Mouse (Mus musculus) hindbrain, embryonic 16.5 days (tissue): ENCODE data around the gene Zfp961. TPM values are rescaled to one million over a fixed set of nuclear protein-coding genes. Genes with fewer than 3 reads are reported as not detected.
A peak's percentile ranks its signal among the peaks of the same experiment; 100 is the strongest.

Experiments used
- ATAC-seq: fragments of 200-750 bp; cut with Nextera tagmentation; 2 replicates; pipeline ENCODE4 v1.8.0; 2017; ENCODE audit warnings: moderate TSS enrichment, moderate library complexity
- H3K27ac ChIP-seq: fragments of 300-500 bp; sonication (generic); 2 replicates; pipeline ENCODE4 v1.5.1; 2014; ENCODE audit warnings: low read depth, mild to moderate bottlenecking, control low read depth, low read length, moderate library complexity
- H3K27me3 ChIP-seq: fragments of 300-500 bp; sonication (generic); replicated peaks from 2 replicates; pipeline ENCODE4 v1.6.1; 2014; ENCODE audit warnings: low read length; ENCODE audit not compliant: control insufficient read depth, insufficient read depth
- H3K36me3 ChIP-seq: fragments of 300-500 bp; sonication (generic); 2 replicates; pipeline ENCODE4 v1.6.1; 2014; ENCODE audit warnings: mild to moderate bottlenecking, low read length, moderate library complexity, mixed read lengths; ENCODE audit not compliant: control insufficient read depth, insufficient read depth
- H3K4me1 ChIP-seq: fragments of 300-500 bp; sonication (generic); 2 replicates; pipeline ENCODE4 v1.6.1; 2014; ENCODE audit warnings: low read depth, low read length; ENCODE audit not compliant: control insufficient read depth, insufficient read depth
- H3K4me2 ChIP-seq: fragments of 300-500 bp; sonication (generic); 2 replicates; pipeline ENCODE4 v1.6.1; 2014; ENCODE audit warnings: mild to moderate bottlenecking, low read length, control low read depth, moderate library complexity
- H3K4me3 ChIP-seq: fragments of 300-500 bp; sonication (generic); 2 replicates; pipeline ENCODE4 v1.5.1; 2014; ENCODE audit warnings: mild to moderate bottlenecking, low read length, control low read depth, moderate library complexity
- H3K9ac ChIP-seq: fragments of 300-500 bp; sonication (generic); 2 replicates; pipeline ENCODE4 v1.6.1; 2014; ENCODE audit warnings: low read depth, mild to moderate bottlenecking, control low read depth, low read length, moderate library complexity
- H3K9me3 ChIP-seq: fragments of 300-500 bp; sonication (generic); 2 replicates; pipeline ENCODE4 v1.6.1; 2014; ENCODE audit warnings: mild to moderate bottlenecking, low read length, moderate library complexity; ENCODE audit not compliant: control insufficient read depth
- WGBS: fragments of 180-500 bp; shearing (Covaris S2); extraction: QIAGEN DNeasy Blood & Tissue Kit; methylation state at CpG from one replicate; pipeline ENCODE4 v1.1.7; 2014; 5-methylcytosine and 5-hydroxymethylcytosine counted together
- polyA plus RNA-seq: library from polyadenylated mRNA; unstranded; fragments of >200 nt; fragmentation: Nextera tagmentation; extraction: Ambion mirVana; gene quantifications from 2 replicates; pipeline ENCODE4 v1.2.1, GENCODE M21; 2015

Gene Zfp961
- polyA plus RNA-seq, 1 experiment from 2014 or later = 16.8 TPM

DNA sequence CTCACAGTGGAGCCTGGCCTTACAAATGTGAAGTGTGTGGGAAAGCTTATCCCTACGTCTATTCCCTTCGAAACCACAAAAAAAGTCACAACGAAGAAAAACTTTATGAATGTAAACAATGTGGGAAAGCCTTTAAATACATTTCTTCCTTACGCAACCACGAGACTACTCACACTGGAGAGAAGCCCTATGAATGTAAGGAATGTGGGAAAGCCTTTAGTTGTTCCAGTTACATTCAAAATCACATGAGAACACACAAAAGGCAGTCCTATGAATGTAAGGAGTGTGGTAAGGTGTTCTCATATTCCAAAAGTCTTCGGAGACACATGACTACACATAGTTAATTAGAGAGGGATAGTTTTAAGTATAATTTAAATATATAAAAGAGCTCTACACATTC, 17.8 kb downstream of the Zfp961 start:
- Histone ChIP-seq H3K4me3 (no peak overlapping the region), H3K27ac (no peak overlapping the region), H3K36me3 (peaks cover 22% of the 10 kb centered on the region), H3K4me2 (no peak overlapping the region), H3K4me1 (no peaks in the 10 kb centered on the region), H3K9me3 (no peaks in the 10 kb centered on the region), H3K27me3 (no peaks in the 10 kb centered on the region), H3K9ac (no peak overlapping the region)
- no peak for ATAC-seq
- WGBS = 87% methylated on average over 6 of the region's 6 CpGs

DNA sequence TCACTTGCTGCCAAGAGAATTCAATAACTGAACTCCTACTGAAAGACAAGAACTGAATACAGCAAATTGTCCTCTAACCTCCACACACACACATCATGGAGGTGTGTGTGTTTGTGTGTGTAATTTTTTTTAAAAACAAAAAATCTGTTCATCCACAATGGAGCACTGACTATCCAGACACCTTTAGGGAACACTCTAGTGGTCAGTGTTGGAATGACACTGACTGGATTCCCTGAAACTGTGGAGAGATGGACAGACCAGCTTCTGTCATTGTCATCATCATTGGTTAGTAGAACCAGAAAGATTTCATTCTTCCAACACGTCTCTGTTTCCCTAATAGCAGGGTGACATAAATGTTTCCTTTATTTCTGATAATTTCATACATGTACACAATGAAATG, 21.1 kb downstream of the Zfp961 start:
- Histone ChIP-seq H3K4me3 (no peak overlapping the region), H3K27ac (no peak overlapping the region), H3K4me2 (no peak overlapping the region), H3K9me3 (no peaks in the 10 kb centered on the region), H3K36me3 (peaks cover 6% of the 10 kb centered on the region), H3K9ac (no peak overlapping the region), H3K27me3 (no peaks in the 10 kb centered on the region), H3K4me1 (no peaks in the 10 kb centered on the region)
- ATAC-seq = no peak
- 65% methylated on average over 1 of the region's 1 CpGs for WGBS

DNA sequence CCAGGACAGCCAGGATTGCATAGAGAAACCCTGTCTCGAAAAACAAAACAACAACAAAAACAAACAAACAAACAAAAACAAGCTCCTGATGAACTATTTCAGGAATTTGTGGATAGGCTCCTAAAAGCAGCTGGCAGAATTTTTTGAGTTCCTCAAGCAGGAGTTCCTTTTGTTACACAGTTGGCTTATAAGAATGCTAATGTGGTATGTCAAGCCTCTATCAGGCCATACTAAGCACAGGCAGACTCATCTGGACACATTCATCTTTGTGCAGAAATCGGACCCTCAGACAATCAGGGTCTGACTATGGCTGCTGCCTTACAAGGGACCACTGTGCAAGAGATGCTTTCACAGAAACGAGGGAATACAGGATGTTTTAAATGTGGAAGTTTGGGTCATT, 23.4 kb downstream of the Zfp961 start:
- no peak overlapping the region for H3K27ac ChIP-seq
- H3K27me3 ChIP-seq = no peaks in the 10 kb centered on the region
- no peak for ATAC-seq
- H3K9ac ChIP-seq = no peak overlapping the region
- H3K4me1 ChIP-seq = no peaks in the 10 kb centered on the region
- WGBS = 76% methylated on average over 3 of the region's 3 CpGs
- H3K4me2 ChIP-seq = no peak overlapping the region
- H3K36me3 ChIP-seq = no peaks in the 10 kb centered on the region
- H3K9me3 ChIP-seq = no peaks in the 10 kb centered on the region
- no peak overlapping the region for H3K4me3 ChIP-seq

DNA sequence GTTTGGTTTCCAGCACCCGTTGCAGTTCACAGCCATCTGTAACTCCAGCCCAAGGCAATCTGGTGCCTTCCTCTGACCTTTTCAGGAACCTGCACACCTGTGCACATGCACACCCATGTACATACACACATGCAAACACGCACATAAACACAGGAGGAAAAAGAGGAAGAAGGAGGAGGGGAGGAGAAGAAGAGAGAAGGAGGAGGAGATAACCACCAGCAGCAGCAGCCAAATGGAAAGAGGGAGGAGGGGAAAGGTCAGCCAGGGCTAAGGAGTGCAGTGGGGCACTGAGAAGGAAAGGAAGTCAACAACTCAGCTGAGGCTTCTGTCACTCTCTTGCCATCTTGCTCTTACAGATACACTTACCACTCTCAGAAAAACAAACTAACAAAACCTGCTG, 30.2 kb downstream of the Zfp961 start:
- H3K9ac ChIP-seq = no peak overlapping the region
- 76% methylated on average over 2 of the region's 2 CpGs for WGBS
- no peak overlapping the region for H3K27ac ChIP-seq
- no peaks in the 10 kb centered on the region for H3K9me3 ChIP-seq
- no peaks in the 10 kb centered on the region for H3K4me1 ChIP-seq
- ATAC-seq = no peak
- H3K4me2 ChIP-seq = no peak overlapping the region
- no peaks in the 10 kb centered on the region for H3K36me3 ChIP-seq
- H3K4me3 ChIP-seq = no peak overlapping the region
- no peaks in the 10 kb centered on the region for H3K27me3 ChIP-seq

DNA sequence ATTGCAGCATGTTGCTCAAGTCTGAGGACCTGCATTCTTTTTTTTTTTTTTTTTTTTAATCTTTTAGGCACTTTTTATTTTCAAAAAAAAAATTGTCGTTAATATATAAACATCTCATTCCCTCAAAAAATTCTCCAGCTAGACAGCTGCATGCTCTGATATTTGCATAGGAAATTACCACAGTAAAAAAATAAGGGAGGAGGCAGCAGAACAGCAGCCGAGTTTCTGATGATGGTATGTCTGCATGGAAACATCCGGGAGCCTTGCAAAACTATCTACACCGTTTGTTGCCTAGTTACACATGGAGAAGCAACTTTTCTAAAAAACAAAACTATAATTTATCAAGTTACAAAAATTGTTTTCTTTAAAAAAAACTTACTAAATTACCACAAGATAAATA, 30.6 kb downstream of the Zfp961 start:
- H3K4me2 ChIP-seq = no peak overlapping the region
- H3K9ac ChIP-seq = no peak overlapping the region
- H3K27me3 ChIP-seq = no peaks in the 10 kb centered on the region
- no peaks in the 10 kb centered on the region for H3K4me1 ChIP-seq
- no peak for ATAC-seq
- H3K36me3 ChIP-seq = no peaks in the 10 kb centered on the region
- no peak overlapping the region for H3K4me3 ChIP-seq
- H3K27ac ChIP-seq = no peak overlapping the region
- H3K9me3 ChIP-seq = no peaks in the 10 kb centered on the region
- WGBS = 81% methylated on average over 4 of the region's 4 CpGs

DNA sequence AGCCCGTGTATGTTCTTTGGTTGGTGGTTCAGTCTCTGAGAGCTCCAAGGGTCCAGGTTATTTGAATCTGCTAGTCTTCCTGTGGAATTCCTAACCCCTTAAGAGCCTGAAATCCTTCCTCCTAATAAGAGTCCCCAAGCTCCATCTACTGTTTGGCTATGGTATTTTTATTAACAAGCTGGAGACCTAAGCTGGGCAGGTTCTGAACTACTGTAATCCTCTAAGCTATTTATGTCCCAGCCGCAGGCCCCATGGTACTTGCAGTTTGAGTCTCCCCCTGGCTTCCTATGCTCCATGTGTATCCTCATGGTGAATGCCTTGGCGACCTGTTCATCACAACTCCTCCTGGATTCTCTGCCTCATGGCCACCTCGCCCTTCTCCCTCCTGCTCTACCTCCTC, 33.8 kb downstream of the Zfp961 start:
- Histone ChIP-seq H3K36me3 (no peaks in the 10 kb centered on the region), H3K9ac (no peak overlapping the region), H3K4me3 (no peak overlapping the region), H3K9me3 (no peaks in the 10 kb centered on the region), H3K4me2 (no peak overlapping the region), H3K27me3 (no peaks in the 10 kb centered on the region), H3K27ac (no peak overlapping the region), H3K4me1 (peaks cover 2% of the 10 kb centered on the region; the same call in 1 of the 2 replicates)
- no peak for ATAC-seq
- 61% methylated on average over 4 of the region's 4 CpGs for WGBS

DNA sequence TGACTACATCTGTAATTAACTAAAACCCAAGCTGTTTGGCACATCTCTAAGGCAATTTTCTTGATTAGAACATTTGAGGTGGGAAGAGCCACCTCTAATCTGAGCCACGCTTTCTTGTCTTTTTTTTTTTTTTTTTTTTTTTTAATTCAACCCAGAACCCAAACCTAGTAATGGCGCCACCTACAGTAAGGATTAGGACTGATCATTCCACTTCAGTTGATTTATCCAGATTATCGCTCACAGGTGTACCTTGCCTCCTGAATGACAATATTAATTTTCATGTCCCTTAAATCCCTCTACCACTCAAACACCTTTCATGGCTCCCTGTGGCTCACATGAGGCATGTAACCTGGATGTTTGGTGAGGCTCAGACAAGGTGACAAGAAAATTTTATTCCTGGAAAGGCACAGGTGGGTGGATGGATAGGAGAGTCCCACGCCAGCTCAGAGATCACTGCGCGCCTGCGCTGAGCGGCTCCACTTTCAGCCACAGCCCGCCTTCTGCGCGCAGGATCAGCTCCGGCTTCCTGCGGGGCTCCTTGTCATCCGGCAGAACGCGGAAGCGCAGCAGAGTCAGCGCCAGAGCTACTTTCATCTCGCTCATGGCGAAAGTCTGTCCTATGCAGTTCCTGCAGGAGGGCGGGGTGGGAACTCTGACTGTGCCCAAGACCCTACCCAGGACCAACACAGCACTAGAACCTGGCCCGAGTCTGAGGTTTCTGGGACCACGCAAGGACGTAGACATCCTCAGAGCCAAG, 37.5 kb downstream of the Zfp961 start:
- Histone ChIP-seq H3K4me3 (peak overlapping the region; percentile 46), H3K4me2 (peak overlapping the region; percentile 72), H3K27me3 (no peaks in the 10 kb centered on the region), H3K27ac (peak overlapping the region; percentile 80), H3K36me3 (no peaks in the 10 kb centered on the region), H3K9me3 (no peaks in the 10 kb centered on the region), H3K9ac (peak overlapping the region; percentile 70), H3K4me1 (peaks cover 2% of the 10 kb centered on the region; the same call in 1 of the 2 replicates)
- peak; percentile 95 for ATAC-seq
- 7% methylated on average over 24 of the region's 24 CpGs for WGBS

DNA sequence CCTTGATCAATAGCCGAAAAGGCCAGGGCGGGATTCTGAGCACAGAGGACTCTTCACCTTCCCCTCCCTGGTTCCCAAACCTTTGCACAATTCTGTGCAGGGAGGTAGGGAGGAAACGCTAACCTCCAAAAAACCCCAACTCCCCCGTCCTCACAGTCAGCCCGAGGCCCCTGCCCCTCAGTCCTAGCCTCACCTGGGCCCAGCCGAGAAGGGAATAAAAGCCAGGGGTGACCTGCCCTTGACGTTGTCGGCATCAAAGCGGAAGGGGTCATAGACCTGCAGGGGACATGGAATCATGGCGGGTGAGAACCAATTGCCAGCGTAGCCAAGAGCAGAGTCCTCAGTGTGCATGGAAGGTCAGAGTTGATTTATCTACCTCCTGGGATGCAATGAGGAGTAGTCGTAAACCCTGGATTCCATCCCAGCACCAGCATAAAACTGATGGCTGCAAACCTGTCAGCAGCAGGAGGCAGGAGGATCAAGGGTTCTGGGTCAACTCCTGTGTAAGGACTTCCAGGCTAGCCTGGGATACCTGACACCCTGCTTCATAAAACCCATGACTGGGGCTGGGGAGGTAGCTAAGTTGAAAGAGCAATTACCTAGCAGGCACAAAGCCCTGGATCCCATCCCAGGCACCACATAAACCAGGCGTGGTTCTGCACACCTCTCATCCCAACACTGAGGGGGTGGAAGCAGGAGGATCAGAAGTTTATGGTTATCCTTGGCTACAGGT, 38.2 kb downstream of the Zfp961 start:
- Histone ChIP-seq H3K27ac (peak overlapping the region; percentile 80), H3K9ac (peak overlapping the region; percentile 70), H3K4me1 (peaks cover 2% of the 10 kb centered on the region; the same call in 1 of the 2 replicates), H3K4me3 (peak overlapping the region; percentile 46), H3K9me3 (no peaks in the 10 kb centered on the region), H3K4me2 (peak overlapping the region; percentile 72), H3K36me3 (no peaks in the 10 kb centered on the region), H3K27me3 (no peaks in the 10 kb centered on the region)
- 51% methylated on average over 13 of the region's 13 CpGs for WGBS
- ATAC-seq = no peak; the same call in 1 of the 2 replicates

DNA sequence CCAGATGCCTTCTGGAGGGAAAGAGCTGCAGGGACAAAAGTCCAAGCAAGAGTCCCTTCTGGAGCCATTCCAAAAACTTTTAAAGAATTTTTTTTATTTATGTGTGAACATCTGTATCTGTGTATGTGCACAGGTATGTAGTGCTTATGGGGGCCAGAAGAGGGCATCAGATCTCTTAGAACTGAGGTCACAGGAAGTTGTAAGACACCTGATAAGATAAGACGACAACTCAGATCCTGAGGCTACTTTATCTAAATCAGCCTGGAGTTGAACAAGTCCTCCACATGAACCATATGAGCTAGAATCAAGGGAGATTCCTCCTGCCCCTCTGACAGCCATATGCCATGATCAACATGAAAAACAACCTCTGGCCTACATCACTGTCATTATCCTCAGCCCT, 48.6 kb downstream of the Zfp961 start:
- ATAC-seq = no peak
- no peak overlapping the region for H3K27ac ChIP-seq
- no peaks in the 10 kb centered on the region for H3K4me1 ChIP-seq
- H3K4me3 ChIP-seq = no peak overlapping the region
- WGBS = 95% methylated on average over 1 of the region's 1 CpGs
- H3K27me3 ChIP-seq = no peaks in the 10 kb centered on the region
- no peaks in the 10 kb centered on the region for H3K9me3 ChIP-seq
- no peak overlapping the region for H3K9ac ChIP-seq
- H3K36me3 ChIP-seq = no peaks in the 10 kb centered on the region
- H3K4me2 ChIP-seq = no peak overlapping the region
